Mouse (Mus musculus) urinary bladder, adult 18-20 months (tissue): ENCODE measurements at regions not wholly inside any gene's neighbourhood (a gene's known extent, or its start where the extent isn't known, plus 50 kb on each side); places are given as distances from the start of the nearest gene placed in this dataset.

Experiments used
- DNase-seq, 2 experiments: peaks; one replicate each; pipeline ENCODE4 v3.0.0; 2022; ENCODE audit warnings: low spot score in 2 of 2, mixed read lengths in 2 of 2

DNA sequence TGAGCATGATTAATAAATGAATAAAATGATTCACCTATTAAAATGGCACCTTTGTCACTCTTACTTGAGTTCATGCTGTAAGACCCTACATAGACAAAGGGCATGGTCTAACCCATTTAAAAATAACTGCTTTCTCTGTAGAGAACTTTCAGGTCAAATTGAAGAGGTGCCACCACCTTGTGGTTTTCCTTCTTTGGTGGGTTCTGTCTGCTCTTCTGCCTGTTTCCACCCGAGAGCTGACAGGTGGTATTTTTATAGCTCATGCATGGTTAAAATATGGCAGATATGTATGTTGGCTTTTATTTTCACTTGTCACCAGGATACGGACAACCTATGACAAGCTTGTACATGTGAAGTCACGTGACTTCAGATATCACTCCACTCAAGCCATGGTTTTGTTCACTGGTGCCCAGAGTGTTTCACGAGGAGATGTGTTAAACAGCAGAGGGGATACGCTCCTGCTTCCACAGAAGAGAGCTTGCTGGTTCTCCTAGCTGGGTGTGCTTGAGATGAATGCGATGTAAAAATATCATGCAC, 794.3 kb upstream of the Car8 start:
- DNase-seq: no peak

DNA sequence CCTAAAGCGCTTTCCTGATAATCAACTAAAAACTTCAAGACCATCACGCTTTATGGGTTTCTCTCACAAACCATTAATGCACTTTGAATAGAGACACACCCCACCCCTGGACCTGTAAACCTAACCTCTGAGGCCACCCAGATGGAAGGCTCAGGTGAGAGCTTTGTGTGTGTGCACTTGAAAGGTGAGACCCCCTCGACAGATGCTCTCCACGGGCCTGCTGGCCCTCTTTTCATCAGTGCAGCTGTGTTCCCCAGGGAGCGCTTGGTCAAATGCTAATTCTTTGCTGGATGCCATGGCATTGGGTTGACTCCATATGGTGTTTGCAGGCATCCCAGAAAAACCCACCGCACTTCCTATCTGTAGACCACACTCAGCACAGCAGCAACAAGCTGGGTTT, 792.8 kb upstream of the Car8 start:
- no peak for DNase-seq

DNA sequence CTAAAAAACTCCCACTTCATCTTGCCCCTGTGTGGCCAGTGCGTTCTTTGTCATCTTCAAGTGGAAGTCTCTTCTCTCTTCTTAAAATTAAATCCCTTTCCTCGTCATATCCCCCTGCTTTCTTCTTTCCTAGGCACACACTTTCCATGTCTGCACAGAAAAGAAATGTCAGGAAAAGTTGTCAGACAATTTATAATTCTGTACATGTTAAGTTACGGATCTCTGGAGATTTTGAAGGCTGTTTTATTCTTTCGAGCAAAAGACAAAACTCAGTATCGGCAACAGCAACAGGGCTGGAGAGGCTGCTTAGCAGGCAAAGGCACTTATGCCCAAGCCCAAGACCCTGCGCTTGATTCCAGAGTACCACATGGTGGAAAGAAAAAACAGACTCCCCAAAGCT, 790.1 kb upstream of the Car8 start:
- DNase-seq: no peak

DNA sequence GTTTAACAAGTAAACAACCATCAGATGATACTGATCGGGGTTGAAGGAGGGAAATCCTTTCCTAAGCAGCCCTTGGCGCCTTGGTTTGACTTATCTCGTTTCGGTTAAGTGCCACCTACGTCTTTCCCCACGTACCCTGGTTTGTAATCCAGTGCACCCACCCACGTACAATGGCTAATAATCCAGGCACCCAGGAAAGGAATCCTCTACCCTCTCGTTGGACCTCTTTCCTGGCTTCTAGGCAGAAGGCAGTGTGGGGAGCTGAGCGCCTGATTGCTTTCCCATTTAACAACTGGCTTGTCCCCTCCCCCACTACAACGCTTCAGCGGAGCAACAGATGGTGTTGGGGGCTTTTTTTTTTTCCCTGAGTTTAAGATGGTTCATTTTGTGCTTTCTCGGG, 789.6 kb upstream of the Car8 start:
- DNase-seq: peak in 1 of 2 experiments; percentile 18

DNA sequence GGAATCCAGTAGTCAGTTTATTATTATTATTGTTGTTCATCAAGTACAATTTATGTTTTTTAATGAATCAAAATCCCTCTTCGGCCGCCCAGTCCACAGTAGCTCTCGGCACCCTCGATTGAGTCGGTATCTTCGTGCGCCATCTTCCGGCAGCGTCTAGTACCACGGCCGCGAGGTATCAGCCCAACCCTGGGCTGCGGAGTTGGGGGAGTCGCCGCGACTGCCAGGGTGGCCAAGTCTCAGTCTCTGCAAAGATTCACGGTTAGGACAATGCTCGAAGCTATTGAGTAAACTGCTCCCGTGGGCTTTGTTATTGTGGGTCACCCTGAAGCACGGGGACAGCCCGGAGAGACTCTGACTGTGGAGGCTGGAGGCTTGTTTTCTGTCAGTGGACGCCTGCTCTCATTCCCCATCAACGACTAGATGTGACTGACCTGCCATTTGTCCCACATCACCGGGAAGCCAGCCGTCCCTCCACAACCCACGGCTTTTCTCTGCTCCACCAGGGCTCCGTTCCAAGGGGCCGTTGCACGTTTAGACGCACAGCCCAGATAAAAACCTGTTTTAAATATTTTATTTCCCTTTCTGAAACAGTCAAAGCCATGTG, 789.1 kb upstream of the Car8 start:
- peak; percentile 54 to 81 for DNase-seq

DNA sequence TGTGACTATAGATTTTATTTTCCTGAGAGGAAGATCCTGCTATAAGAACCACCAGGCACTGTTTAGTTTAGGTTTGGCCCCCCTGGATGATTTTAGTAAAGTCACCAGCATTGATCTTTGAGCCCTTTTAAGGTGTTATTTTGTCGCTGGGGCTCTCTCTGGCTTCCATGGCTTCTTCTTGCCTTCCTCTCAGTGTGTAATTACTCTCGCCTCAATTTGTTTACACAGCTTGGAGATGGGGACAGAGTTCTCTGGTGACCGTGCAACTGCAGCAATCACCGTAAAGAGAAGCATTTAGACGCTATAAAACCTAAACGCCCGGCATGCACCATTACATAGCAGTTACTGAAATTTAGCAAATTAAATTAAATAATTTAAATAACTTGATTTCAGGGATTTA, 788.5 kb upstream of the Car8 start:
- DNase-seq: no peak

DNA sequence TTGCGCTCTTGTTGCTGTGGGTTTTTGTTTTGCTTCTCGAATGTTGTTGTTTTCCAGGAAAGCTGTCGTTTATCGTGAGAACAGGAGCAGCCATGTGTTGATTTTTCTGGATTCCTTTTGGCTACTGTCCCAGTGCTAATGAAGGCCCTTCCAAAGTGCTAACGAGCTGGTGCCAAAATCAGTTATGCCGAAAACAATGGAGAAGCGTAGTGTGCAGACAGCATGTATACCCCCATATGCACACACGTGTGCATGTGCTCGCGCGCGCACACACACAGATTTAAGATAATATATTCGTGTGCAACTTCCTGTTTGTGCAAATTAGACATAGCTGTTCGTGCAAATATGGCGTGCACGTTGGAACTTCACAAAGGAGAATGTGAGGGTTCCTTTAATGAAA, 788.0 kb upstream of the Car8 start:
- no peak for DNase-seq

DNA sequence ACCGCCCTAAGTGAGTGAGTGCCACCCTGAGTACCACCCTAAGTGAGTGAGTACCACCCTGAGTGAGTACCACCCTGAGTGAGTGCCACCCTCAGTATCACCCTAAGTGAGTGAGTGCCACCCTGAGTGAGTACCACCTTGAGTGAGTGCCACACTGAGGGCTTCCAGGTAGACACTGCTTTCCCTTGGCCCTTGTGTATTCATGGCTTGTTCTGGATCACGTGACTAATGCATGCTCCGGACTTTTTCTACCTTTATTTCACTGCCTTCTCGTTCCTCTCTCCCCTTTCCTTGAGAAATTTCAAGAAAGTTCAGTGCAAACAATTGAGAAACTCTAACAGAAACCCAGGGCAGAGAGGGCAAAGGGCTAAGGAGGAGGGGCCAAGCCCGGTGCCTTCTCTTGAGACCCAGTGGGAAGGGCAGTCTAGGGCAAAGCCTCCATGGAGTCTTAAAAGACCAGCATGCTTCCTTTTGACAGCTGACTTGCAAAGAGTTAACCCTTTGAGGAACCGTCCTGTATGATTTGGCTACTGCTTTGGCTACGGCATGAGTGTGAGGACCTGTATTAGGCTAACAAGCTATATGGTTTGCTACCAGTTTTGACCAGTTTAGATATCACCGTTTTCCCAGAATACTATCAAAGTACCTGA, 787.1 kb upstream of the Car8 start:
- no peak for DNase-seq

DNA sequence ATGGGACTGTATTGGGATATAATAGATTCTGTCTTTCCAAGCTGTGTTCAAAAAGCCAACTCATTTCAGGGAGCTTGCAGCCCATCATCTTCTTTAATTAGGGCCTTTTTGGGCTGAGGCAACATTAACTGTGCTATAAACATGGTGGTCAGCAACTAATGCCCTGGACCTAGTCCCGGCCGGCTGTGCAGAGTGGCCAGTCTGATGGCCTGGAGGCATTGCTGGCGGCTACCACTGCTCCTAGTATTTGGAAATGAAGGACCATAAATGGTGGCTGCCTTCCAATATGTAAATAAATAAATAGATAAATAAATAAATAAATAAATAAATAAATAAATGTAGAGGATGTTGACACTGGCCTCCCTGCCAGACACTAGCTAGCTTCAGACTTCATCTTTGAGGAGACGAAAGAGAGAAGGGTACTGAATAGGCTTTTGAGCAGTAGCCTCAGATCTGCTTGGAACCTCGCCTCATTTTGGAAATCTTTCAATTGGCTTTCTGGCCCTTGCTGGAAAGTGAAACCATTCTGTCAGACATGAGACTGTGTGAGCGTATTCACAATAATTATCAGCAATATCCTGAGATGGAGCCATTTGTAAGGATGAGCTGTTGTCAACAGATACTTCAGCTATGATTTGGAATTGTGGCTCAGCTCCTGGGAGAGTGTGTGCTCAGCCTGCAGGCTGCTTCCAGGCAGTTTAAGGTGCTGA, 785.5 kb upstream of the Car8 start:
- DNase-seq: no peak

DNA sequence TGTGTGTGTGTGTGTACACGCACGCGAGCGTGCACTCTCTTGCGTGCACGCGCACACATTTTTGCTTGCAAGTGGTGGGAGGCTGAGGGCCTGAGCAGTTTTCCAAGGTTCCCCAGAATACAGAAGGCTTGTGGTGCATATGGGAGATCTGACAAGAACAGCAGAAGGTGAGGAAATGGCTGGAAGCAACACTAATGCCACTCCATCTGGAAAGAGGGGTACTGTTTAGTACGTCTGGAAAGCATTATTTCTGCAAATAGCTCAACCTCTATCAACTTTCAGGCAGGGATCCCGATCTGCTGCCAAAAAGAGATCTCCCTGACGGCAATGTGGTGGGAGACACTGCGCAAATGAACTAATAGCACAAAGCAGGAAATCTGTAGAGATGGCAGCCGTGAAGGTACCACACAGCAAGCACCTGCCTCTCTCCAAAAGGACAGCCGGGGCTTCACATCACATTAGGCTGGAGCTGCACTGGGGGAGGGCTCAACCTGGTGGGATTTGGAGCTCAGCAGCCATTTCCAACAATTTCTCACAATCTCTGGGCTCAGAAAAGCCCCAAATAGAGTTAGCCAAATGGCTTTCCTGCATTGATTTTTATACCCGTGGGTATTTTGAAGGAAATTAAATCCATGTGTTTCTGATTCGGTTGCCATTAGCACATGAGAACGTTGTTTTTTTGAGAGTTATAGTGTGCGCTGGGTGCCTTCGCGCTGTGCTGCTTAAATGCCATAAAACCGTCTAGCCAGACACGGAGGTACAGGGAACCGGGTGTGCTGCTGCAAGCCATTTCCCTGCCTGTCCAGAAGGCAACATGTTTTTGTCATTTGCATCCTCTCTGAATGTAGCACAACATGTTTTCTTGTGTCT, 780.6 kb upstream of the Car8 start:
- DNase-seq: no peak

DNA sequence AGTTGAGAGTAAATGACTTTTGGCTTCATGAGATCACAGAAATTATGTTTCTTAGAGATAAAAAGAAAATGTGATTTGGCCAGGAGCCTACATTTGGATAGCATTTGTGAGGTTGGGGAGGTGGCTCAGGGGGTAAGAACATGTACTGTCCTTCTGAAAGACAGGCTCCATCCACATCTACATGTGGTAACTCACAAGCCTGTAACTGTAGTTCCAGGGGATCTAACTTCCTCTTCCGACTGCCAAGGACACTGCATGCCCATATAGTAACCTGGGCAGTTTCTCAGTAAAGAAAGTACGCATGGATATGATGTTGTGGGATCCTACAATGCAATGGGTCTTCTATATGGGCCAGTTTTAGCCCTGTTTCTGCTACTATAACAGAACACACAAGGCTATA, 779.4 kb upstream of the Car8 start:
- DNase-seq: no peak

DNA sequence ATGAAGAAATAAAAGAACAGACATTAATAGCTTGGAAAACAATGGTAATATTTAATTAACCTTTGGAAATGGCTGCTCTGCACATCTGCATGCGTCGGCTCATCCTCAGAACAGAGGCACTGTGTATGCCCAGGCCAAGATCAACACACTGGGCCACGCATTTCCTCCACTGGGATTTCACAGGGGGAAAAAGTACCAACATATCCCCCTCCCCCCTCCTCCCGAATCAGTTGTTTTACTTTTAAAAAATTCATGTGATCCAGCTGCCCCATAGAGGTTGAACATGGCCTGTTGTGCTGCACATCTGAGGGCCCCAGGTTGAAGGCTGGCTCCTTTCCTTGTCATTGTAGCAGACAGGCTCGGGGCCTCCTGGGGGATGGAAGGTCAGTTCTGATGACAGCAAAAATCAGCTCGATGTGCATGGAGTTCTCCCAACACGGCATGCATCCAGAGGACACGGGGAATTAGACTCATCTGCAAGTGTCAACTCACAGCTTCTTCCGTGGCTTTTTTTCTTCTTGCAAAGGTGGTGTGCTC, 777.7 kb upstream of the Car8 start:
- no peak for DNase-seq

DNA sequence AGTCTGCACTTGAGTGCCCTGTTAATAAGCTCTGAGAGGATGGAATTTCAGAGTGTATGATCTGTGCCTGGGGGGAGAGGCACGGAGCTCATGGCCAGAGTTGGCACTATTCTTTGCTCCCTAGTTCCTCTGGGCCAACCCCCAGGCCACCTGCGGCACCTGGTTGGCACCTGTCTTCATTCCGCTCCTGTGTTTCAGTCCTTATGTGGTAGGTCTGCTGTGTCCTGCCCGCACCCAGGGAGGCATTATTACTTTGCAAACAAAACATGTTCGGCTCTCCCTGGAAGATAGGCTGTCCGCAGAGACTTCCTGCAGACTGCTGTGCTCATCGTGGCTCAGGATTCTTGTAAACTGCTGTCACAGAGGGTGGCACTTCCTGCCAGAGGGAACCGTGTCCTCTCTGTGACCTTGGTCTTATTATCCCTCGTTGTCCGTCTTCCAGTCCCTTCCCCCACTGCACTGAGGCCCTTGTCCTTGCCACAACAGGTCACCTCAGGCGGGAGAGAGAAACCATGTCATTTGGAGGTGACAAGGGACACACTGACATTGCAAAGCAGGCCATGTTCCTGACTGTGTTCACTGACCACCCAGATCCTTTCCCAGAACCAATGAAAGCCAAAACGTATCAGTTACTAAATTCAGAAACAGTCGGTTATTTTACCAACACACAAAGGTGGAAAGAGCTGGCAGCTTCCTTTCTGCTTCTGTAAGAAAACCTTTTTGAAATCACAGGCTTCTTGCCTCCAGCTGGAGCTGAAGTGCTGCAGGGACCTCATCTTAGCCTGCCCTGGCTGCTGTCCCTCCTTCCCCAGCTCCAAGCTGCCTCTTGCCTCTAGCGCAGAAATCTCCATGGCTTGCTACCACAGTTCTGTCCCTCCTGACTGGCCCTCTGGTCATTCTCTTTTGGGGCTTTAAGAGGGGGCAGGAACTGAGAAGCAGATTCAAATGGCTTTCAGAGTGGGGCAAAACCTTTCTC, 777.0 kb upstream of the Car8 start:
- no peak for DNase-seq

DNA sequence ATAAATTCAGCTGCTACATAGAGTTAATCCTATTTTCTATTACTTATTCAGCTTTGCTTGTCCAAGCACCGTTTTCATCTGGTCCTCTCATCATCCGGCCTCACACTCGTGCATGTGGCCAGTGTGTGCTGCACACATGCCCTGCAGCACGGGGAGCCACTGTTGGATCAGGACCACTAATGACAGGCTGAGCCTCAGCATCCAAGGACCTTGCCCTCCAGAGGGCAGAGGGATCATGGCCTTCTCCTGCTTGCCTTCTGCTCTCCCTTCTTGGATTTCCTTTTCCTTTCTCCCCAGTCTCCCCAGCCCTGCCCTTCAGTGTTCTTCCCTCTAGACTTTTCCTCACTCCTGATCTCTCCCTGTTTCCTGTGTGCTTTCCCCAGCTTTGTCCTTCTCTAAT, 776.1 kb upstream of the Car8 start:
- no peak for DNase-seq

DNA sequence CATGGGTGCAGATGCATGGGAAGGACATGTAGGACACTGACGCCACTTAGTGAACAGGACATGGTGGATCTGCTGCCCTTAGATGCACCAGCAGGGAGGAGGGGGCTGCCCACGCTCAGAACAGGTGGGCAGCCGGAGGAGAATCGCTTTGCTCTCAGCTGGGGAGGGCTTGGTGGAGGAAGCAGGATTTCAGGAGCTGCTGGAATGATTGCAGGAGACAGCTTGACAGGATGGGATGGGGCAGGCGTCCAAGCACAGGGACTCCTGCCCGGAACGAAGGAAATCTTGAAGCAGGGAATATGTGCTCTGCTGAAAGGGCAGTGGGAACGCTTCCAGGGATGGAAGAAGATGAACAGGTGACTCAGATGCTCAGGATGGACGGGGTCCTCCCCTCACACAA, 773.9 kb upstream of the Car8 start:
- no peak for DNase-seq

DNA sequence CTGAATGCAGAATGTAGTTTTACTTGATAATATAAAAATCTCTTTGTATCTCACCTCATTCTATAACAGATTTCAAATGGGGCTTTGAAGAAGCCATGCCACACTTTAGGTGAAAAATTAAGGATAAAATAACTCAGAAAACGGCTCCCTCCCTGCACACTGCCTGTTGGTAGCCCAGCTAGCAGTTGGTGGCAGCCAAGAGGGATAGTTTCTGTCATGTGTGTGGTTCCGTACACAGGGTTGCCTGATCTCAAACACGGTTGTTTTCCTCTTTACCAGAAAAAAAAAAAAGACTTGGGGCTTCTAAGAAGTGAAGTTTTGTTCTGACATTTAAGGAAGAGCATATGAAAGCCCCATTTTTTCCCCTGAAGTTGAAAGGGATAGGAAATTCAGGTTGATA, 773.1 kb upstream of the Car8 start:
- DNase-seq: no peak

DNA sequence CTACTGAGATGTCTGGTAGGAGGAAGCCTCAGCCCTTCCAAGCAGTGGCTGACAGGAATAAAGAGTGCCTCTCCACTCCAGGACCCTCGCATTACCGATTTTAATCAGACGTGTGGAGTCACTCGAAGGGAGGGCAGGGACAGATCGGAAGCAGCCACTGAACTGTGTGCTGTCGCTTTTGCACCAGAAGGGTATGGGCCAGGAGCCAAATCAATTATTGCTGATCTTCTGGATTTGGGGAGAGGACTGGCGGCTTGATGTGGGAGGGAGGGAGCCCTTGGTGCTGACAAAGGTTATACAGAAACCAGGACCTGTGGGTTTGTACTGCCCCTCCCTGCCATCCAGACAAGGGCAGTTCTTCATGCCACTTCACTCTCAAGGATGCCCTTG, 772.3 kb upstream of the Car8 start:
- DNase-seq: no peak

DNA sequence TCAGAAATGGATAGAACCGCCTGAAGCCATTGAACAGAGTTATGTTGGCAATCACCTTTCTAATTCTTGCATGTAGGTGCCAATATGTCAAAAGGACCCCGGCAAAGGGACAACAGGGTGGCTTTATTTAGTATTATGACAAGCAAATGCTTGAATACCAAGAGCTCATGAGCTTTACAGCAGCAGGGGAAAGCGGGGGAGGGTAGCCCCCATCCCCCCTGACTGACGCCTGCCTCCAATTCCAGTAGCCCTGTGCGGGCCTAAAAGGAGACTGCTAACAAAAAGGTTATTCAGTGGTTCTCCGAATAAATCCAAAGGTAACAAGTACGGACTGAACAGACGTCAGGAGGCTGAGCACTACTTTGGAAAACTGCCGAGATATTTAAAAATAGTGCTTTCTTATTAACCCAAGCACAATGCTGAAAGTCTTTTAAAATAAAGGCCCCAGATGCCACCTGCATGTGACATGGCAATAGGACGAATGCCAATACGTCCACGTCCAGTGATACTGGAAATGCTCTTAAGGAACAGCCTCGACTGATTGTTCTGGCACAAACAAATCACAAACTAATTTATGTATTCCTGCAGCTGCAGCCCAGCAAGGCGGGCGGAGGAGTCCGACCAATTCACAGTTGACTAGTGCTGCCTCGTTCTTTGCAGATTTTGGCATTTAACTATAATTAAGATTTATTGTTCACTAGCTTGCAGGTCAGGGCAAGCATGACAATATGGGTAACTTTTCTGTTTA, 771.7 kb upstream of the Car8 start:
- peak in 1 of 2 experiments; percentile 5 for DNase-seq

DNA sequence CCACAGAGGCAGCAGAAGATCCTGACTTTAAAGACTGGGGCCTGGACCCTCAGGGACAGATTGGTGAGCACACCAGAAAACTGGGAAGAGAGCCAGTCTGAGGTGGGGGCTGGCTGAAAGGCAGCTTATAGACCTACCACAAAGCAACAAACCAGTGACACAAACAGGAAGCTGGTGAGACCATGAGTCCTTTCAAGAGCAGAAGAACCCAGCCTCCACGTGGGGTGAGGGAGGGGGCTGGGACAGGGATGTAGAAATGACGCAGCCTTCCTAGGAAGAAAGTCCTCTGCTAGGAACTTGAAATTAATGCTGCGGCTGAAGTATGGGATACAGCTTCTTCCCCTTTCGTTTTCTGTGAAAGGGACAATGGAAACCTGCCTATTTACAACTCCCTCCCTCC, 770.8 kb upstream of the Car8 start:
- DNase-seq: no peak
